ENCODE assay signal across 14 mouse cellular contexts in genomic region chr2:171946569-171947250, GRCm38 (mm10).
DNase-seq lines count a peak whose midpoint lies in the region.
"Had no signal": no experiment of that assay in that cellular context is flagged by ENCODE, and none has a peak within 500 bp of the region (broad histone marks: within the 10 kb centered on the region; RNA-seq: fewer than 3 reads in every experiment).

No protein-coding gene starts in this region.

- intact Hi-C loops in left cerebral cortex, postnatal 4 days (cut with DNase I): no loop called here

- peak; percentile 16 to 36 for DNase-seq in frontal cortex, adult 2 months (ENCODE audit: extremely low spot score in 1 of 2, low spot score in 1 of 2)
- no peak for DNase-seq in frontal cortex, postnatal 25 days (ENCODE audit: low spot score in 2 of 2)
- peak; percentile 17 to 18 for DNase-seq in left cerebral cortex, adult 18-20 months (ENCODE audit: low spot score in 2 of 2)
- no peak for DNase-seq in left cerebral cortex, postnatal 4 days
- peak; percentile 19 for DNase-seq in right cerebral cortex, postnatal 25 days
- no peak for DNase-seq in right cerebral cortex, postnatal 10 days (ENCODE audit: low spot score in 2 of 2)
- no peak for DNase-seq in cerebellum, adult 8-10 months
- DNase-seq in urinary bladder, postnatal 36 days (ENCODE audit: low spot score in 2 of 2): no peak
- DNase-seq: B cell, adult 2 months; cerebellum, adult 9-11 months; heart, adult 18-20 months; heart, postnatal 36 days; kidney, adult 8-10 months; kidney, postnatal 14 days had no signal

Comparison
In these comparisons a context has a peak if more than half of its experiments do, and no peak if none do; other contexts are left out.
1. DNase-seq: peak in frontal cortex, adult 2 months (2 of 2), left cerebral cortex, adult 18-20 months (2 of 2) and right cerebral cortex, postnatal 25 days (single experiment); none in frontal cortex, postnatal 25 days (0 of 2), left cerebral cortex, postnatal 4 days (single experiment), right cerebral cortex, postnatal 10 days (0 of 2), cerebellum, adult 8-10 months (single experiment) and urinary bladder, postnatal 36 days (0 of 2).